Mouse (Mus musculus) MEL (cell line): ENCODE measurements at regions not wholly inside any gene's neighbourhood (a gene's known extent, or its start where the extent isn't known, plus 50 kb on each side); places are given as distances from the start of the nearest gene placed in this dataset.

Experiments used
- CTCF ChIP-seq, 3 experiments: IDR thresholded peaks in 2 of 3; conservative IDR thresholded peaks in 1 of 3; 2 replicates each; pipeline ENCODE4 v1.5.1; 2011 to 2012; ENCODE audit warnings: low read length in 3 of 3, low read depth in 2 of 3, mild to moderate bottlenecking in 2 of 3, improper control_type of control experiment in 1 of 3, inconsistent platforms in 1 of 3, mixed read lengths in 1 of 3, moderate library complexity in 1 of 3; ENCODE audit not compliant: control insufficient read depth in 1 of 3, insufficient read depth in 1 of 3, poor library complexity in 1 of 3, severe bottlenecking in 1 of 3
- EP300 ChIP-seq, 2 experiments: IDR thresholded peaks; 2 replicates each; pipeline ENCODE4 v1.6.1; 2011; ENCODE audit warnings: improper control_type of control experiment in 2 of 2, low read length in 2 of 2, low read depth in 1 of 2, mild to moderate bottlenecking in 1 of 2
- HCFC1 ChIP-seq: IDR thresholded peaks from 2 replicates; pipeline ENCODE4 v1.6.1; 2012; ENCODE audit warnings: low read depth, mild to moderate bottlenecking, inconsistent platforms, low read length, improper control_type of control experiment, moderate library complexity
- MXI1 ChIP-seq: IDR thresholded peaks from 2 replicates; pipeline ENCODE4 v1.6.1; 2011; ENCODE audit warnings: mild to moderate bottlenecking, low read depth, low read length, improper control_type of control experiment
- NELFE ChIP-seq: IDR thresholded peaks from 2 replicates; pipeline ENCODE4 v1.6.1; 2011; ENCODE audit warnings: low read depth, low read length, improper control_type of control experiment
- POLR2A ChIP-seq, 2 experiments: IDR thresholded peaks; 2 replicates each; pipeline ENCODE4 v1.6.1; 2011 to 2012; ENCODE audit warnings: low read length in 2 of 2, mild to moderate bottlenecking in 2 of 2, control low read depth in 1 of 2, improper control_type of control experiment in 1 of 2, low read depth in 1 of 2, moderate library complexity in 1 of 2; ENCODE audit not compliant: control insufficient read depth in 1 of 2, insufficient read depth in 1 of 2, poor library complexity in 1 of 2
- POLR2AphosphoS2 ChIP-seq: IDR thresholded peaks from 2 replicates; pipeline ENCODE4 v1.6.1; 2011; ENCODE audit warnings: low read length, improper control_type of control experiment
- POLR2AphosphoS5 ChIP-seq: IDR thresholded peaks from 2 replicates; pipeline ENCODE4 v1.6.1; 2012; ENCODE audit warnings: low read depth, borderline replicate concordance, mild to moderate bottlenecking, inconsistent platforms, low read length, moderate library complexity, mixed read lengths
- RCOR1 ChIP-seq: IDR thresholded peaks from 2 replicates; pipeline ENCODE4 v1.6.1; 2012; ENCODE audit warnings: low read depth, mild to moderate bottlenecking, inconsistent platforms, low read length, improper control_type of control experiment
- ZC3H11A ChIP-seq: IDR thresholded peaks from 2 replicates; pipeline ENCODE4 v1.6.1; 2012; ENCODE audit warnings: low read depth, mild to moderate bottlenecking, inconsistent platforms, low read length, improper control_type of control experiment
- ZNF384 ChIP-seq: IDR thresholded peaks from 2 replicates; pipeline ENCODE4 v1.6.1; 2012; ENCODE audit warnings: low read depth, mild to moderate bottlenecking, inconsistent platforms, low read length, improper control_type of control experiment

DNA sequence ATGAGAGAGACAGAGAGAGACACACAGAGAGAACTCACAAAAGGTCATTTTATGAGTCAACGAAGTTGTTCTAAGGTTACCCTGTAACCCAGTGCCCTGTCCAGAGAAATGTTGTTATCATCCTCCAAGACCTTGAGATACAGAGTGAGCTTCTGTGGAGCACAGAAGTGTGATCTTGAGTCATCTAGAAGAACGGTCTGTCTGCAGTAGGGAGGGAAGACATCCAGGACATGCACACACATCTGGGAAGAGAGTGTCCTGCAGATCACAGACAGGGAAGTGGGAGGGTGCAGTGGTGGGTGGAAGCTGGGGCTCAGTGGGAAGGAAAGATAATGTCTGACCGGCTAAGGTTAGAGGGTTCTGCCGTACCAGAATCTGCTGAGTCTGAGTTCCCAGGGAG, 155.3 kb downstream of the Fam169b start:
- TF ChIP-seq EP300 (IDR thresholded peaks at IDR 0.05; ENCODE audit: low read depth in 1 of 2, low read length in 2 of 2) (no peak), CTCF (IDR thresholded peaks at IDR 0.05 in 2 of 3, conservative IDR thresholded peaks at IDR 0.05 in 1 of 3; ENCODE audit: control insufficient read depth in 1 of 3, insufficient read depth in 1 of 3, low read depth in 2 of 3, low read length in 3 of 3, poor library complexity in 1 of 3, severe bottlenecking in 1 of 3) (no peak), ZC3H11A (no peak), POLR2A (IDR thresholded peaks at IDR 0.05; ENCODE audit: control insufficient read depth in 1 of 2, insufficient read depth in 1 of 2, low read depth in 1 of 2, low read length in 2 of 2, poor library complexity in 1 of 2) (no peak), POLR2AphosphoS5 (no peak), POLR2AphosphoS2 (no peak), RCOR1 (no peak), MXI1 (no peak), HCFC1 (no peak), NELFE (no peak), ZNF384 (no peak)
